Mouse (Mus musculus): Measurements from ENCODE around the gene Col8a2. TPM values are rescaled to one million over a fixed set of nuclear protein-coding genes. Genes with fewer than 3 reads are reported as not detected.

The Col8a2 gene
- polyA plus RNA-seq, 1 experiment from 2014 or later, result 1.1 TPM

- 70% methylated on average over 11 of the region's 11 CpGs for WGBS
- DNase-seq (no peak), ATAC-seq (ENCODE audit: low FRiP score, low TSS enrichment) (no peak)
- Histone ChIP-seq H3K4me1 (ENCODE audit: control insufficient read depth, insufficient read depth, low read length) (peaks cover 57% of the 10 kb centered on the region), H3K9ac (replicated peaks; ENCODE audit: low read length) (no peak overlapping the region; the same call in 1 of the 2 replicates), H3K9me3 (ENCODE audit: control insufficient read depth, low read length) (no peaks in the 10 kb centered on the region), H3K27ac (replicated peaks; ENCODE audit: low read depth, low read length) (peak overlapping the region; percentile 1; the same call in 1 of the 2 replicates), H3K4me2 (ENCODE audit: low read length) (peak overlapping the region; percentile 20), H3K36me3 (ENCODE audit: control insufficient read depth, insufficient read depth, low read length) (0 out of 2 replicates have a peak, but pooled peaks cover 5% of the 10 kb centered on the region), H3K4me3 (replicated peaks; ENCODE audit: low read depth, low read length) (no peak overlapping the region), H3K27me3 (ENCODE audit: control insufficient read depth, insufficient read depth, low read length) (no peaks in the 10 kb centered on the region)
Measured at GRCm38 (mm10) chr4:126251655-126252254, 34.8 kb upstream of the Col8a2 start.

- peaks cover 64% of the 10 kb centered on the region for H3K4me1 ChIP-seq (ENCODE audit: control insufficient read depth, insufficient read depth, low read length)
- peak overlapping the region; percentile 16; the same call in 1 of the 2 replicates for H3K9ac ChIP-seq (replicated peaks; ENCODE audit: low read length)
- H3K9me3 ChIP-seq (ENCODE audit: control insufficient read depth, low read length), result no peaks in the 10 kb centered on the region
- H3K4me3 ChIP-seq (replicated peaks; ENCODE audit: low read depth, low read length), result 0 out of 2 replicates have a peak overlapping the region, but pooled peaks have one; percentile 3
- DNase-seq (no peak), ATAC-seq (ENCODE audit: low FRiP score, low TSS enrichment) (no peak)
- WGBS, result 66% methylated on average over 17 of the region's 17 CpGs
- H3K27ac ChIP-seq (replicated peaks; ENCODE audit: low read depth, low read length), result peak overlapping the region; percentile 60
- H3K4me2 ChIP-seq (ENCODE audit: low read length), result peak overlapping the region; percentile 29
- H3K36me3 ChIP-seq (ENCODE audit: control insufficient read depth, insufficient read depth, low read length), result 0 out of 2 replicates have a peak, but pooled peaks cover 2% of the 10 kb centered on the region
- H3K27me3 ChIP-seq (ENCODE audit: control insufficient read depth, insufficient read depth, low read length), result no peaks in the 10 kb centered on the region
Measured at GRCm38 (mm10) chr4:126252411-126253237, 34.0 kb upstream of the Col8a2 start.

DNA sequence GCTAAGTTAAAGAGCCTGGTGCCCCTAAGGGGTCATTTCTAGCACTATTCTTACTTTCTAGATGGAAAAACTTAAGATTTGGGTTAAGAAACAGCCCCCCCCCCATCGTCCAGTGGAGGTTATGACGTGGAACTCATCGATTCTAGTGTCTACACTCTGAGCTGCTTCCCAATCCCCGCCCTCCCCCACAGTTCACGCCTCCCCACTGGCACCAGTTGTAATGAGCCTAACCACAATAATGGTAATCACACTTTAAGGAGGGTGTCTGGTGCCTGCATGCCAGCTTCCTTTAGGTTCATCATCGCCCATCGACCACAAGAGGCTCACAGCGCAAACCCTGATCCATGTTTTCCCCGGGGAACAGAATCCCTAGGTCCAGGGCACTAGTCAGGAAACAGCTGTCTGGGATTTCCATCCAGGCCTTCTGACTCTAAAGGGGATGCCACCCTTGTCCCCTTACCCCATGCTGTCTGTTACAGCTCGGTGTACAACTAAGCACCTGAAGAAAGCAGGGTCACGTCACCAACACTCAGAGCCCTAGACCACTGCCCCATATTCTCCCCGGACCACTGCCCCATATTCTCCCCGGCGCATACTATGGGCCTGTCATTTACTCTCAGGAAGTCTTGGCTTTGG is 32.8 kb upstream of the Col8a2 start:
- H3K27me3 ChIP-seq (ENCODE audit: control insufficient read depth, insufficient read depth, low read length), result no peaks in the 10 kb centered on the region
- peak overlapping the region; percentile 97 for H3K4me2 ChIP-seq (ENCODE audit: low read length)
- no peaks in the 10 kb centered on the region for H3K36me3 ChIP-seq (ENCODE audit: control insufficient read depth, insufficient read depth, low read length)
- no peak overlapping the region for H3K27ac ChIP-seq (replicated peaks; ENCODE audit: low read depth, low read length)
- H3K4me3 ChIP-seq (replicated peaks; ENCODE audit: low read depth, low read length), result peak overlapping the region; percentile 99
- ATAC-seq (ENCODE audit: low FRiP score, low TSS enrichment) (no peak), DNase-seq (no peak)
- WGBS, result 72% methylated on average over 14 of the region's 14 CpGs
- peak overlapping the region; percentile 99 for H3K9ac ChIP-seq (replicated peaks; ENCODE audit: low read length)
- H3K4me1 ChIP-seq (ENCODE audit: control insufficient read depth, insufficient read depth, low read length), result peaks cover 57% of the 10 kb centered on the region
- H3K9me3 ChIP-seq (ENCODE audit: control insufficient read depth, low read length), result no peaks in the 10 kb centered on the region

DNA sequence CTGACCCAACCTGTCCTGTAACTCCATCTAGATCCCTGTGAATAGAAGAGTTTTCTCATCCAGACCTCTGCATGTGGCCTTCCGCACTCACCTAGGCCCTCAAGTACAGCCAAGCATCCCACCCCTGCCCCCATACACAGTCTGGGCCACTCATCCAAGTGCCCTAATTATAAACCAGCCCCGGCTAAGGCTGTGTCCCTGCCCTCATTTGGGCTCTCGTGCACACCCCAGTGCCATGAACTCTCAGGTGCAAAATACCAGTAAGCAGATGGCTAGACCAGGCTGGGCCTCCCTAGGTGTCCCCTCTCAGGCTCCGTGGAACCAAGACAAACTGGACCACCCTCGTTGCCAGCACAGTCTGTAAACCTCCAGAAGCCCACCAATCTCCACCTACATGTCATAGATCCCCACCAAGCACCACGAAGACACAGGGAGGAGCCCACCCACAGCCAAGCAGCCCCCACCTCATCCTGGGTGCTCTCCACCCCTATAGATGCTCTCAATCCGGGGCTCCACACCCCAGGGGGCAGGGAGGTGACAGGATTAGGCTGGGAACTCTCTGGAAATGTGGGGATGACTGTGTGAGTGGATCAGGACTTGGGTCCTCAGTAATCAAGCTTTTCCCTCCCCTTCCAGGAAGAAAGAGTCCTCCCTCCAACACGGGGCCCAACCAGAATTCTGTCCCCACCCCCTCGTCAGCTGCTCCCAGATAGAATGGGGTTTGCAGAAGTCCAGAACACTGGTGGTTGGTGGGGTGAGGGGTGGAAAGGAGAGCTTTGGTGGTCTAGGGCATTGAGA is 32.1 kb upstream of the Col8a2 start:
- H3K4me1 ChIP-seq (ENCODE audit: control insufficient read depth, insufficient read depth, low read length), result peaks cover 52% of the 10 kb centered on the region
- ATAC-seq (ENCODE audit: low FRiP score, low TSS enrichment) (no peak), DNase-seq (peak; percentile 55)
- 14% methylated on average over 9 of the region's 9 CpGs for WGBS
- no peaks in the 10 kb centered on the region for H3K9me3 ChIP-seq (ENCODE audit: control insufficient read depth, low read length)
- H3K36me3 ChIP-seq (ENCODE audit: control insufficient read depth, insufficient read depth, low read length), result no peaks in the 10 kb centered on the region
- H3K4me2 ChIP-seq (ENCODE audit: low read length), result peak overlapping the region; percentile 97
- H3K9ac ChIP-seq (replicated peaks; ENCODE audit: low read length), result peak overlapping the region; percentile 99
- peak overlapping the region; percentile 93 for H3K27ac ChIP-seq (replicated peaks; ENCODE audit: low read depth, low read length)
- no peaks in the 10 kb centered on the region for H3K27me3 ChIP-seq (ENCODE audit: control insufficient read depth, insufficient read depth, low read length)
- peak overlapping the region; percentile 99 for H3K4me3 ChIP-seq (replicated peaks; ENCODE audit: low read depth, low read length)

DNA sequence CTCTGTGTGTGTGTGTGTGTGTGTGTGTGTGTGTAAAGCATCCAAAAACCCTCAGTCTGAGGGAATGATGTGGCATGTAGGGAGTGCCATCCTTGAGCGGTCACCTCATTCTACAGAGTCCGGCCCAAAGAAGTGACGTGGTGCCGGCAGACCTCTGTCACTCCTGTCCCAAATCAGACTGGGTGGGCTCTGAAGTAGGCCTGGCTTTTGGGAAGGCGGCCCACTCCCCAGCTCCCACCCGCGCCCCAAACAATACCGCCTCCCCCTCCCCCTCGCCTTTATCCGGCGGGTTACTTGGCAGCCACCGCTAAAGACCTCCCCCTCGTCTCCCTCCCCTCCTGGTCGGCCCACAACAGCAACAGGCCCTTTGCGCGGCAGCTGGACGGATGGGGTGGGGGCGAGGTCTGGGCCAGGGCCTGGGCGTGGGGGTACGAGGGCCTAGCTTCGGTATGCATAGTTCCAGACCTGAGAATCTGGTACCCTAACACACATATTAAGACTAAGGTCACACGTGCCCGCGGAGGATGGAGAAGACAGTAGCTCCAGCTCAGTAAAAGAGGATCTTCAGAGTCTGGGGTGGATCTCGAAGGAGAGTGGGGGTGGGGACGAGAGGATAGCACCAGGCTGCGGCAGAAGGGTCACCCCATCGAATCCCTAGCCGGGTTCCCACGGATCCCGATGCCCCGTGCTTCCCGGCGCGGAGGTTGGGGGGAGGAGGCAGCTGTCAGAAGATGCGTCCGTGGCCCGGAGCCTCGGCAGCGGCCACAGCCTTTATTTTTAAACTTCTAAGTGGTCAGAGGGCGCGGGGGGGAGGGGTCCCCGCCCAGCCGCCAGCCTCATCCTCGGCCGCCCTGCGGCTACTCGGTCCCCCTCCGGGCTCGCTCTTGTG is 31.2 kb upstream of the Col8a2 start:
- WGBS, result under 1% methylated on average over 50 of the region's 50 CpGs
- Histone ChIP-seq H3K27ac (replicated peaks; ENCODE audit: low read depth, low read length) (peak overlapping the region; percentile 93), H3K4me3 (replicated peaks; ENCODE audit: low read depth, low read length) (peak overlapping the region; percentile 99), H3K4me1 (ENCODE audit: control insufficient read depth, insufficient read depth, low read length) (peaks cover 54% of the 10 kb centered on the region), H3K9me3 (ENCODE audit: control insufficient read depth, low read length) (no peaks in the 10 kb centered on the region), H3K27me3 (ENCODE audit: control insufficient read depth, insufficient read depth, low read length) (no peaks in the 10 kb centered on the region), H3K9ac (replicated peaks; ENCODE audit: low read length) (peak overlapping the region; percentile 99), H3K4me2 (ENCODE audit: low read length) (peak overlapping the region; percentile 97), H3K36me3 (ENCODE audit: control insufficient read depth, insufficient read depth, low read length) (no peaks in the 10 kb centered on the region)
- DNase-seq, result peak; percentile 80
- peak; percentile 56 for ATAC-seq (ENCODE audit: low FRiP score, low TSS enrichment)

GRCm38 (mm10) chr4:126256131-126256791 is 30.3 kb upstream of the Col8a2 start, which contains the start of gene Map7d1:
Gene Map7d1, minus strand, starts transcription at chr4:126256343.
- ATAC-seq (ENCODE audit: low FRiP score, low TSS enrichment) (peak; percentile 83), DNase-seq (peak; percentile 92)
- Histone ChIP-seq H3K4me3 (replicated peaks; ENCODE audit: low read depth, low read length) (peak within 1 kb of the TSS; percentile 99), H3K4me2 (ENCODE audit: low read length) (peak within 1 kb of the TSS; percentile 97), H3K9ac (replicated peaks; ENCODE audit: low read length) (peak within 1 kb of the TSS; percentile 99), H3K4me1 (ENCODE audit: control insufficient read depth, insufficient read depth, low read length) (peaks cover 57% of the 10 kb centered on the region), H3K27me3 (ENCODE audit: control insufficient read depth, insufficient read depth, low read length) (no peaks in the 10 kb centered on the region), H3K9me3 (ENCODE audit: control insufficient read depth, low read length) (no peaks in the 10 kb centered on the region), H3K36me3 (ENCODE audit: control insufficient read depth, insufficient read depth, low read length) (no peaks in the 10 kb centered on the region), H3K27ac (replicated peaks; ENCODE audit: low read depth, low read length) (peak within 1 kb of the TSS; percentile 93)
- WGBS, result under 1% methylated on average over 59 of the region's 59 CpGs
